In the genomic region with DNA sequence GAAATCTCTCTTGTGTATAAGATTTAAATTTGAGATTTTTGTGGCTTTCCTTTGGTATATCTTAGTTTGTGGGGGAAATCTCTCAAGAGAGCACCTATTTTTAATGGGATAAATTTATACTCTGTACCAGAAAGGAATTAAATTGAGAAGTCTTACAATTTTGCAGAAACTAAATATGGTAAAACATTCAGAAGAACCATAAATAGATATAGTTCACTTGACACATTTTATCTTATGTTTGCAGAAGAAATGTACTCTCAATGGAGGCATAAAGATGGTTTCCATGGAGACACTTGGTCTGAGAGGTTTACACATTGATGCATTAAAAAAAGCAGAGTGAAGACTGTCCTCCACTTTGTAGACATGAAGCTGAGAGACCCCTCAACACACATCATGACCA, we compare ENCODE assay signal across 28 mouse cellular contexts.
"Had no signal": no experiment of that assay in that cellular context is flagged by ENCODE, and none has a peak within 500 bp of the region (broad histone marks: within the 10 kb centered on the region; RNA-seq: fewer than 3 reads in every experiment).

No protein-coding gene starts in this region.

- H3K4me1 ChIP-seq: embryonic facial prominence, embryonic 12.5 days; forebrain, embryonic 12.5 days; forebrain, embryonic 13.5 days; forebrain, embryonic 15.5 days; heart, embryonic 10.5 days had no signal

- H3K9ac ChIP-seq: embryonic facial prominence, embryonic 12.5 days; embryonic facial prominence, embryonic 13.5 days; embryonic facial prominence, embryonic 15.5 days; forebrain, embryonic 12.5 days; forebrain, embryonic 13.5 days; forebrain, embryonic 15.5 days had no signal

- H3K27me3 ChIP-seq: embryonic facial prominence, embryonic 12.5 days; embryonic facial prominence, embryonic 13.5 days; embryonic facial prominence, embryonic 15.5 days; forebrain, embryonic 12.5 days; forebrain, embryonic 13.5 days; forebrain, embryonic 15.5 days had no signal

- H3K27ac ChIP-seq: embryonic facial prominence, embryonic 10.5 days; embryonic facial prominence, embryonic 12.5 days; embryonic facial prominence, embryonic 13.5 days; embryonic facial prominence, embryonic 15.5 days; forebrain, embryonic 12.5 days; forebrain, embryonic 13.5 days; forebrain, embryonic 15.5 days; gastrocnemius, adult 2 months; heart, adult 2 months; heart, embryonic 10.5 days had no signal

- H3K36me3 ChIP-seq: embryonic facial prominence, embryonic 10.5 days; embryonic facial prominence, embryonic 12.5 days; embryonic facial prominence, embryonic 13.5 days; embryonic facial prominence, embryonic 15.5 days; forebrain, embryonic 12.5 days; forebrain, embryonic 15.5 days; heart, embryonic 10.5 days had no signal

- ATAC-seq: forebrain, embryonic 13.5 days; forebrain, embryonic 14.5 days; forebrain, embryonic 15.5 days; forebrain, embryonic 16.5 days had no signal

- DNase-seq: cerebellum, adult 8-10 months; cerebellum, adult 9-10 months; cerebellum, adult 9-11 months; cerebellum, postnatal 10 days; cerebellum, postnatal 14 days; cerebellum, postnatal 25 days; cerebellum, postnatal 36 days; embryo, embryonic 11 days; gastrocnemius, adult 2 months; gastrocnemius, postnatal 10 days; gastrocnemius, postnatal 14 days; gastrocnemius, postnatal 25 days; gastrocnemius, postnatal 36 days; heart, adult 11 months; heart, adult 18-20 months; heart, adult 2 months had no signal

- H3K4me3 ChIP-seq: embryonic facial prominence, embryonic 10.5 days; embryonic facial prominence, embryonic 12.5 days; embryonic facial prominence, embryonic 13.5 days; embryonic facial prominence, embryonic 15.5 days; erythroblast, embryonic 14.5 days; forebrain, embryonic 12.5 days; forebrain, embryonic 13.5 days; forebrain, embryonic 15.5 days; gastrocnemius, adult 2 months; heart, adult 2 months; heart, embryonic 10.5 days had no signal

- H3K9me3 ChIP-seq: embryonic facial prominence, embryonic 12.5 days; embryonic facial prominence, embryonic 15.5 days; forebrain, embryonic 13.5 days; forebrain, embryonic 15.5 days; heart, embryonic 10.5 days had no signal

- H3K4me2 ChIP-seq: embryonic facial prominence, embryonic 12.5 days; embryonic facial prominence, embryonic 13.5 days; embryonic facial prominence, embryonic 15.5 days; forebrain, embryonic 12.5 days; forebrain, embryonic 13.5 days; forebrain, embryonic 15.5 days; heart, embryonic 11.5 days had no signal
